Mouse (Mus musculus) brain, embryonic 18.5 days (tissue): ENCODE data around the gene Sash3.
"Not testable (repeated sequence)": the region's sequence is repeated elsewhere in the genome, so short reads cannot be mapped to it uniquely, and the experiment has no call there.

Experiments
- DNase-seq: peaks from one replicate; pipeline ENCODE4 v3.0.0-alpha.2; 2012; ENCODE audit warnings: low read depth, low spot score

Gene Sash3

GRCm38 (mm10) chrX:48202436-48202835 is 56.2 kb downstream of the Sash3 start:
- DNase-seq: no peak

DNA sequence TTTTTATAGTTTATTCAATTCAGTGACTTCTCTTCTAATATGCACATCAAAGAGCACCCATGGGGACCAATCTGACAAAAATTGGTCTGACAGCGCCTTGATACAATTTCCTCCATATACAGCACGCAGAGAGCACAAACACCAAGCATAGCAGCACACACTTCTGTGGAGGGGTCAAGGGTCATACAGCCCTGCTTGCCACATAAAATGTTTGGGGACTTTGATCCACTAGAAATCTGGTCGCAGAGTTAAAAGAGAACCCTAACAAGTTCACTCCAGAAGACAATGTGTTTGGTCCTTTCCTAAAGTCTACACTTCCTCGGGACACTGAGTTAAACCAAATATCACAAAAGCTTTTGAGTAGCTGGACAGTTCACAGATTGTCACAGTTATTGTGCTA is 56.8 kb downstream of the Sash3 start:
- DNase-seq: no peak

GRCm38 (mm10) chrX:48203763-48204162 is 57.5 kb downstream of the Sash3 start:
- DNase-seq: no peak

GRCm38 (mm10) chrX:48204469-48204868 is 58.2 kb downstream of the Sash3 start:
- DNase-seq: no peak

DNA sequence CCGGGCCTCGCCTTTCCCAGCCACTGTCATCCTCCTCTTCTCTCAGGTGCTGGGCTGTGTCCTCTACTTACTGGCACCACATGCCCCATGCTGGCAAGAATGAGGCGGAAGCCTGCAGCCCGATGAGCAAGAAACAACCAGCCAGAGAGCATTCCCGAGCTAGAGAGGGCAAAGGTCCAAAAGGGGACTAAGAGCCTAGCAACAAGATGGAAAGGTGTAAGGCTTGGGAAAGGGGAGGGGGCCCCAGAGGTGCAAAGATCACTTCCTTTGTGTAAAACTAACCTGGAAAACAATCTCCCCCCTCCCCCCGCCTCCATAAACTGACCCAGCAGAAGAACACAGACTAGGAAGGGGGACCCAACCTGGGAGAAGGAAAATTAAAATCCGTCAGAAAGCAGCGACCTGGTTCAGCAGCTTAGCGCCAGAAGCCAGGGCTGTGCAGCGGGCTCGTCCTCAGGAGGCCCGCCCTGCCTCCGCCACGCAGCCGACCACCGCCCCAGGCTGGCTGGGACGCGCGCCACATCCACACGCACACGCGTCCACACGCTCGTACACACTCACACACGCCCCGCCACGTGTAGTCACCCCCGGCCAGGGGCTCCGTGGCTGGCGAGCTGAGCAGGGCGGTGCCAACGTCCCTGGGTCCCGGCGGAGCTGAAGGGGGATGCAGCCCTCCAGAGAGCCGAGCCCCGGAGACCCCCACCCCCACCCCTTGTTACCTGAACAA is 61.7 kb downstream of the Sash3 start:
- DNase-seq: no peak

DNA sequence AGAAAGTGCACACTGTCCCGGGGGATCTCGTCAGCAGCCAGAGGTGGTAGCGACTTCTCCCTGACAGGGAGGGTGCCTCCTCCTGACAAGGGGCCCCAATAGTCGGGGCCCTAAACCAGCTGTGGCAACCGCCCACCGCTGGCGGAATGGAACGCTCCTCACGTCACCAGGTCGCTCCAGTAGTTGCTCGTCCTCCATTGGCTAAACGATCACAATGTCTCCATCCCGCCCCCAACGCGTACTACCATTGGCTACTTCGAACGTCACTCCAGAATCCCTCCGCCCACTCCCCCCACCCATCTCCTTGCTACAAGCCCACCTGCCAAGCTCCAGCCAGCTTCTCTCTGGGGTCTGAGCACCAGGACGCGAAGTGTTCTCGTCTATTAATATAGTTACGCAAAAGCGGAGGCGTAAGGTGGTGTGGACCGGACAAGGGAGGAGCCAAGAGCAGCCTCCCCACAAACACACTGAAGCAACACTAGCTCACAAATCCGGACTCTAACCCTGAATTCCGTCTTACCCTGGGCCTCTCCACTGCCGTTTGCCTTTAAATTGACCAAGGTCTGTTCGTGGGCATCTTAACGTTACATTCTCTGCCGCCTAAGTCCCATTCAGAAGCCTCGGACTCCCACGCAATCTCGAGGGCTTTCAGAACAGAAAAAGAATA is 62.4 kb downstream of the Sash3 start, which contains the start of gene Zdhhc9:
Gene Zdhhc9, minus strand, starts transcription at position 360 of the 667 bp plus-strand sequence.
- DNase-seq: peak; percentile 83

DNA sequence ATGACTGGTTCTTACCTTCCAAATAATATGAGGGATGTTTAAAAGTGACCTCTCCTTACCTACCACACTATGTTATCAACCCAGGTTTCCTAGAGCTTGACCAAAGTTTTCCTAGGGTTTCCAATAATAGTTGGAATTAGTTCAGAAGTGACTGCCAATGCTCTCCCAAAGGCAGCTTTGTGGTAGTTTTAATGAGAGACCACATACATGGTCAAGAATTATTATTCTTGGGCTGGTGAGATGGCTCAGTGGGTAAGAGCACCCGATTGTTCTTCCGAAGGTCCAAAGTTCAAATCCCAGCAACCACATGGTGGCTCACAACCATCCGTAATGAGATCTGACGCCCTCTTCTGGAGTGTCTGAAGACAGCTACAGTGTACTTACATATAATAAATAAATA is 63.5 kb downstream of the Sash3 start:
- DNase-seq: not testable (repeated sequence)
